Mouse (Mus musculus) intestine, embryonic 14.5 days (tissue): ENCODE data around the gene Rpl26. TPM values are rescaled to one million over a fixed set of nuclear protein-coding genes. Genes with fewer than 3 reads are reported as not detected.

Source experiments
- ATAC-seq: fragments of 200-750 bp; cut with Nextera tagmentation; replicated peaks from 2 replicates; pipeline ENCODE4 v1.8.0; 2017; ENCODE audit warnings: low read depth, moderate number of reproducible peaks, moderate TSS enrichment, moderate library complexity; ENCODE audit not compliant: low FRiP score, low TSS enrichment
- DNase-seq: peaks from one replicate; pipeline ENCODE4 v3.0.0-alpha.2; 2018; ENCODE audit warnings: low spot score
- H3K27ac ChIP-seq: fragments of 300-500 bp; sonication (generic); 2 replicates; pipeline ENCODE4 v1.5.1; 2014; ENCODE audit warnings: low read depth, mild to moderate bottlenecking, control low read depth
- H3K27me3 ChIP-seq: fragments of 300-500 bp; sonication (generic); replicated peaks from 2 replicates; pipeline ENCODE4 v1.6.1; 2014; ENCODE audit warnings: low read length, control low read depth; ENCODE audit not compliant: control insufficient read depth, insufficient read depth
- H3K36me3 ChIP-seq: fragments of 300-500 bp; sonication (generic); 2 replicates; pipeline ENCODE4 v1.6.1; 2014; ENCODE audit warnings: low read length, control low read depth; ENCODE audit not compliant: control insufficient read depth, insufficient read depth
- H3K4me1 ChIP-seq: fragments of 300-500 bp; sonication (generic); replicated peaks from 2 replicates; pipeline ENCODE4 v1.6.1; 2014; ENCODE audit warnings: low read length, control low read depth, mixed read lengths; ENCODE audit not compliant: control insufficient read depth, insufficient read depth
- H3K4me2 ChIP-seq: fragments of 300-500 bp; sonication (generic); 2 replicates; pipeline ENCODE4 v1.6.1; 2014; ENCODE audit warnings: low read length
- H3K4me3 ChIP-seq: fragments of 300-500 bp; sonication (generic); 2 replicates; pipeline ENCODE4 v1.5.1; 2014; ENCODE audit warnings: low read depth, low read length, control low read depth, mixed read lengths
- H3K9ac ChIP-seq: fragments of 300-500 bp; sonication (generic); 2 replicates; pipeline ENCODE4 v1.6.1; 2014; ENCODE audit warnings: mild to moderate bottlenecking, low read length
- H3K9me3 ChIP-seq: fragments of 300-500 bp; sonication (generic); 2 replicates; pipeline ENCODE4 v1.6.1; 2016; ENCODE audit warnings: low read length, control low read depth; ENCODE audit not compliant: control insufficient read depth
- WGBS: fragments of 180-500 bp; shearing (Covaris S2); extraction: QIAGEN DNeasy Blood & Tissue Kit; methylation state at CpG from one replicate; pipeline ENCODE4 v1.1.7; 2014; 5-methylcytosine and 5-hydroxymethylcytosine counted together
- polyA plus RNA-seq: library from polyadenylated mRNA; unstranded; fragments of >200 nt; fragmentation: Nextera tagmentation; extraction: Ambion mirVana; gene quantifications from 2 replicates; pipeline ENCODE4 v1.2.1, GENCODE M21; 2014

Rpl26 gene
- polyA plus RNA-seq, 1 experiment from 2014 or later = 1,334 TPM

DNA sequence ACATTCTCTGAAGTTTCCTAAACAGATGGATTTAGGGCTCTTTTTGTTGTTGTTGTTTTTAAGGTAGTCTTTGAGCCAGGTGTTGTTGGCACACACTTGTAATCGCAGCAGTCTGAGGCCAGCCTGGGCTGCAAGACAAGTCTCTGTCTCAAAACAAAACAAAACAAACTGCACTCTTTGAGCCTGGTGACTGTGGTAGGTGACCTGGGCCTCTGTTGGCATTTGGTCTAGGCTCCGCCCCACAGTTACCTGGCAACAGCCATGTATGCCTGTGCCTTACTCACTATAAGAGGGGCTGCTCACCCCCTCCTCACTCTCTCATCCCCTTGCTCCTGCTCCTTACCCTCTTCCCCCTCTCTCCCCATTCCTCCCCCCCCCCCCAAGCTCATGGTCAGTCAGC lies 39.1 kb upstream of the Rpl26 start:
- no peak overlapping the region for H3K9ac ChIP-seq
- H3K27ac ChIP-seq = no peak overlapping the region
- no peak overlapping the region for H3K4me2 ChIP-seq
- H3K4me3 ChIP-seq = no peak overlapping the region
- WGBS = 59% methylated on average over 2 of the region's 2 CpGs
- H3K36me3 ChIP-seq = no peaks in the 10 kb centered on the region
- ATAC-seq = no peak
- no peak for DNase-seq
- no peaks in the 10 kb centered on the region for H3K9me3 ChIP-seq
- no peaks in the 10 kb centered on the region for H3K27me3 ChIP-seq
- no peaks in the 10 kb centered on the region for H3K4me1 ChIP-seq

GRCm38 (mm10) chr11:68863631-68864091 lies 37.7 kb upstream of the Rpl26 start:
- WGBS = 69% methylated on average over 4 of the region's 4 CpGs
- no peak for DNase-seq

DNA sequence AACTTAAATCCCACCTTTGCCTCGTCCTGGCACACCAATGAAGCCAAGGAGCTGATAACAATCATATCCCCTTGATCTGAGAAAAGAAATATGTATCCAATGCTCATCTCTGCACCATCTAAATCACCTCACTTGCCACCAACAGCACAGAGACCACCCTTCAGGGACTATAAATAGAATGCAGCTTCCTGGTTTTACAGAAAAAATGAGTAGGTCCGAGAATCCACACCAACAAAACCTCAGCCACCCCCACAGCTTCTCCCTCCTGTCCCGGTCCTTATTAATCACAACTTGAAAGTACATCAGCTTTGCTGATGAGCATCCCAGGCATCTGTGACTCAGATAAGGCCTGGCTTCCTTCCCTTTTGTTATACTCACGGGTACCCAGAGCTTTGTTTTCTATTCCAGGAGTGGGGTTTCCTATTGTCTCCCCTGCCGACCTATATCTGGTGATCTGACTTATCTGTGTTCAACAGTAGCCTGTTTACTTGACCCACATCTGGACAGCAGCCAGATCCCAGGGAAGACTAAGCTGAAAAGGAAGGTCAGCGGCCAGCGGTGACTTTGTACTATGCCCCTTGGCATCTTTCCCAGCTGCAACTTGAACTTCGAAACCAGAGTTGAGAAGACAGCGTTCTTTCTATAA lies 36.7 kb upstream of the Rpl26 start:
- Histone ChIP-seq H3K9ac (no peak overlapping the region), H3K4me2 (no peak overlapping the region), H3K9me3 (no peaks in the 10 kb centered on the region), H3K4me3 (no peak overlapping the region), H3K4me1 (no peaks in the 10 kb centered on the region), H3K27me3 (no peaks in the 10 kb centered on the region), H3K27ac (no peak overlapping the region), H3K36me3 (no peaks in the 10 kb centered on the region)
- whole genome bisulfite sequencing = 42% methylated on average over 9 of the region's 9 CpGs
- no peak for ATAC-seq
- DNase-seq = no peak

More at GRCm38 (mm10) chr11:68863631-68864091, 37.7 kb upstream of the Rpl26 start:
- H3K9ac ChIP-seq = no peak overlapping the region
- no peaks in the 10 kb centered on the region for H3K27me3 ChIP-seq
- H3K4me1 ChIP-seq = no peaks in the 10 kb centered on the region
- no peaks in the 10 kb centered on the region for H3K9me3 ChIP-seq
- H3K27ac ChIP-seq = no peak overlapping the region
- ATAC-seq = no peak
- H3K4me3 ChIP-seq = no peak overlapping the region
- H3K36me3 ChIP-seq = no peaks in the 10 kb centered on the region
- H3K4me2 ChIP-seq = no peak overlapping the region

GRCm38 (mm10) chr11:68871277-68871676 lies 30.1 kb upstream of the Rpl26 start:
- H3K27ac ChIP-seq = no peak overlapping the region
- 87% methylated on average over 9 of the region's 9 CpGs for WGBS

GRCm38 (mm10) chr11:68871748-68872147 lies 29.6 kb upstream of the Rpl26 start, which contains the start of gene Ndel1:
Gene Ndel1, minus strand, starts transcription at chr11:68871858.
- no peaks in the 10 kb centered on the region for H3K4me1 ChIP-seq
- no peak for DNase-seq
- H3K36me3 ChIP-seq = no peaks in the 10 kb centered on the region
- WGBS = 51% methylated on average over 6 of the region's 6 CpGs
- no peaks in the 10 kb centered on the region for H3K27me3 ChIP-seq
- H3K9me3 ChIP-seq = no peaks in the 10 kb centered on the region
- ATAC-seq = no peak
- no peak within 1 kb of the TSS for H3K4me3 ChIP-seq
- H3K9ac ChIP-seq = no peak within 1 kb of the TSS
- no peak within 1 kb of the TSS for H3K27ac ChIP-seq
- H3K4me2 ChIP-seq = no peak within 1 kb of the TSS

More at GRCm38 (mm10) chr11:68871277-68871676, 30.1 kb upstream of the Rpl26 start:
- no peaks in the 10 kb centered on the region for H3K36me3 ChIP-seq
- ATAC-seq = no peak
- H3K4me2 ChIP-seq = no peak overlapping the region
- H3K9me3 ChIP-seq = no peaks in the 10 kb centered on the region
- no peaks in the 10 kb centered on the region for H3K4me1 ChIP-seq
- no peak overlapping the region for H3K4me3 ChIP-seq
- H3K9ac ChIP-seq = no peak overlapping the region
- no peak for DNase-seq
- no peaks in the 10 kb centered on the region for H3K27me3 ChIP-seq

DNA sequence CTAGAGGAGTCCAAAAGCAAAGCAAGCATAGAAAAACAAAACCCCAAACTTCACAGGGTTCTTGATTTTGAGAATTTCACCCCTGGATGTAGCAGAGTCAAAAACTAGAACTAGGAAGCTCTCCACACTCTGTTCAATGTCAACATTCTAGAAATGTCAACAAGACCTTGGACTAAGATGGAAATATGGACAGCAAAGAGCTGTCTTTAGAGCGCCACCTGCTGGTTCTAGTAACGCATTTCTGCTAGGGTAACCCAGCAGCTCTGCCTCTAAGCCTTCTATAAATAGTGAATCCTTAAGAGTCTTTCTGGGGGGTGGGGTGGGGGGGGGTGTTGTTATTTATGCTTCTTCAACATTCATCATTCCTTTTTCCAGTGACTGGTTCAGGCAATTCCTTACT lies 26.5 kb upstream of the Rpl26 start:
- no peaks in the 10 kb centered on the region for H3K9me3 ChIP-seq
- WGBS = 0% methylated on average over 2 of the region's 2 CpGs
- H3K27ac ChIP-seq = no peak overlapping the region
- no peak overlapping the region for H3K4me2 ChIP-seq
- no peak overlapping the region for H3K9ac ChIP-seq
- peak; percentile 73 for DNase-seq
- ATAC-seq = no peak
- H3K27me3 ChIP-seq = no peaks in the 10 kb centered on the region
- H3K4me1 ChIP-seq = no peaks in the 10 kb centered on the region
- no peaks in the 10 kb centered on the region for H3K36me3 ChIP-seq
- H3K4me3 ChIP-seq = no peak overlapping the region

DNA sequence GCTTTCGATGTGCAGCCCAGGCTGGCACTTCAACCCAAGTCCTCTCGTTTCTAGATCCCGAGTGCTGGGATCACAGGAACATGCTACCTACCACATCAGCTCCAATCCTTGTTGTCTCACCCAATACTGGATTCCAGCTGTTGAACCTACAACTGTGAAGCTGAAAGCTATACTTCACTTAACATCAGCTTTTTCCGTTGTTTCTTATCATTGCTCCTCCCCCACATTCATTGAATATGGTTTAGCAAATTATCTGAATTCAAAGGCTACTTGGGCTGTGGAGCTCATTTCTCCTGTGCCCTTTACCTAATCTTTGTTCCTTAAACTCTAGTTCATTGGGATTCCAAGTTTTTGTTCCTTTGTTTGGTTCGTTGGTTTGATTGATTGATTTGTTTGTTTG lies 22.6 kb upstream of the Rpl26 start:
- Histone ChIP-seq H3K4me1 (no peaks in the 10 kb centered on the region), H3K4me3 (no peak overlapping the region), H3K27ac (no peak overlapping the region), H3K36me3 (no peaks in the 10 kb centered on the region), H3K27me3 (no peaks in the 10 kb centered on the region), H3K4me2 (no peak overlapping the region), H3K9me3 (no peaks in the 10 kb centered on the region), H3K9ac (no peak overlapping the region)
- WGBS = 79% methylated on average over 5 of the region's 5 CpGs
- DNase-seq (no peak), ATAC-seq (no peak)

DNA sequence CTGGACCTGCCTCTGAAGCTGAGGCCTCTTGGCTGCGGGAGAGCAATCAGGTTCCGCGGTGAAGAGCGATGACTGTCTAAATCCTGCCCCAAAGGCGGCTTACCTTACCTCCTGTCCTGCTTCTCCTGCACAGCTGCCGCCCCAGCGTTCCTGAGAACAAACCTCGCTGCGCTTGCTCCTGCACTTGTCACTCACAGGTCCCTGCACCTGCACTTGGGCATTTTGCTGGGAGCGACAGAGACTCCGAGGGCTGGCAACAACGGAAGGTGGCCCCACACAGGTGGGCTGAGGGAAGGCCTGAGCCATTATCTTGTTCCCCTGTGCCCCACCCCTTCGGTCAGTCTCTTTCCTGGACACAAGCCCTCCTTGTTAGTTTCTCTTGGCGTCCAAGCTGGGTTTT lies 19.3 kb upstream of the Rpl26 start:
- H3K4me3 ChIP-seq = no peak overlapping the region
- H3K4me1 ChIP-seq = no peaks in the 10 kb centered on the region
- no peaks in the 10 kb centered on the region for H3K9me3 ChIP-seq
- H3K36me3 ChIP-seq = no peaks in the 10 kb centered on the region
- H3K27me3 ChIP-seq = no peaks in the 10 kb centered on the region
- DNase-seq (no peak), ATAC-seq (no peak)
- H3K27ac ChIP-seq = no peak overlapping the region
- H3K4me2 ChIP-seq = no peak overlapping the region
- no peak overlapping the region for H3K9ac ChIP-seq
- 21% methylated on average over 14 of the region's 14 CpGs for WGBS

- no peaks in the 10 kb centered on the region for H3K9me3 ChIP-seq
- WGBS = 78% methylated on average over 2 of the region's 2 CpGs
- DNase-seq (no peak), ATAC-seq (no peak)
- no peaks in the 10 kb centered on the region for H3K27me3 ChIP-seq
- no peak overlapping the region for H3K4me2 ChIP-seq
- H3K4me3 ChIP-seq = no peak overlapping the region
- no peak overlapping the region for H3K27ac ChIP-seq
- no peaks in the 10 kb centered on the region for H3K4me1 ChIP-seq
- H3K9ac ChIP-seq = no peak overlapping the region
- H3K36me3 ChIP-seq = no peaks in the 10 kb centered on the region
These were observed 17.5 kb upstream of the Rpl26 start for GRCm38 (mm10) chr11:68883843-68884242.
